Mouse (Mus musculus): Measurements from ENCODE around the gene B4galt3. TPM values are rescaled to one million over a fixed set of nuclear protein-coding genes. Genes with fewer than 3 reads are reported as not detected.
"Not testable (repeated sequence)": the region's sequence is repeated elsewhere in the genome, so short reads cannot be mapped to it uniquely, and the experiment has no call there.

The B4galt3 gene
- polyA plus RNA-seq, 1 experiment from 2014 or later = 77.0 TPM

- TF ChIP-seq EP300 (IDR thresholded peaks at IDR 0.05) (no peak), CTCF (IDR thresholded peaks at IDR 0.05) (peak; percentile 91)
- 70% methylated on average over 14 of the region's 14 CpGs for WGBS
- no peak overlapping the region for H3K4me3 ChIP-seq (ENCODE audit: low read depth, low read length)
- no peaks in the 10 kb centered on the region for H3K27me3 ChIP-seq (replicated peaks; ENCODE audit: insufficient read depth, low read length)
- no peak overlapping the region for H3K9ac ChIP-seq (replicated peaks; ENCODE audit: low read depth)
- peak; percentile 71 for DNase-seq (ENCODE audit: low spot score)
- ATAC-seq = peak; percentile 43
- no peak overlapping the region for H3K4me2 ChIP-seq (replicated peaks; ENCODE audit: low read depth, low read length)
- H3K27ac ChIP-seq (ENCODE audit: low read length) = no peak overlapping the region
- peaks cover 40% of the 10 kb centered on the region for H3K36me3 ChIP-seq (ENCODE audit: insufficient read depth, low read length)
- no peaks in the 10 kb centered on the region for H3K9me3 ChIP-seq (ENCODE audit: low read length)
- H3K4me1 ChIP-seq (ENCODE audit: insufficient read depth, low read depth, low read length) = 0 out of 2 replicates have a peak, but pooled peaks cover 3% of the 10 kb centered on the region
These were observed 31.7 kb upstream of the B4galt3 start for GRCm38 (mm10) chr1:171238463-171238862.

GRCm38 (mm10) chr1:171239992-171240744 is 30.0 kb upstream of the B4galt3 start:
- H3K4me2 ChIP-seq (replicated peaks; ENCODE audit: low read depth, low read length) = no peak overlapping the region
- no peak overlapping the region for H3K4me3 ChIP-seq (ENCODE audit: low read depth, low read length)
- no peak overlapping the region for H3K9ac ChIP-seq (replicated peaks; ENCODE audit: low read depth)
- TF ChIP-seq CTCF (IDR thresholded peaks at IDR 0.05) = no peak
- peak; percentile 99 for TF ChIP-seq EP300 (IDR thresholded peaks at IDR 0.05)
- DNase-seq (ENCODE audit: low spot score) (peak; percentile 87), ATAC-seq (peak; percentile 89)
- WGBS = 66% methylated on average over 15 of the region's 15 CpGs
- peak overlapping the region; percentile 74 for H3K27ac ChIP-seq (ENCODE audit: low read length)
- H3K27me3 ChIP-seq (replicated peaks; ENCODE audit: insufficient read depth, low read length) = no peaks in the 10 kb centered on the region
- H3K4me1 ChIP-seq (ENCODE audit: insufficient read depth, low read depth, low read length) = 0 out of 2 replicates have a peak, but pooled peaks cover 3% of the 10 kb centered on the region
- H3K9me3 ChIP-seq (ENCODE audit: low read length) = no peaks in the 10 kb centered on the region
- peaks cover 38% of the 10 kb centered on the region for H3K36me3 ChIP-seq (ENCODE audit: insufficient read depth, low read length)

GRCm38 (mm10) chr1:171240911-171241310 is 29.2 kb upstream of the B4galt3 start:
- no peak overlapping the region for H3K9ac ChIP-seq (replicated peaks; ENCODE audit: low read depth)
- peaks cover 31% of the 10 kb centered on the region for H3K36me3 ChIP-seq (ENCODE audit: insufficient read depth, low read length)
- no peak for TF ChIP-seq EP300 (IDR thresholded peaks at IDR 0.05)
- no peak for TF ChIP-seq CTCF (IDR thresholded peaks at IDR 0.05)
- H3K27me3 ChIP-seq (replicated peaks; ENCODE audit: insufficient read depth, low read length) = no peaks in the 10 kb centered on the region
- H3K9me3 ChIP-seq (ENCODE audit: low read length) = no peaks in the 10 kb centered on the region
- DNase-seq (ENCODE audit: low spot score) = no peak
- no peak overlapping the region for H3K4me2 ChIP-seq (replicated peaks; ENCODE audit: low read depth, low read length)
- no peak for ATAC-seq
- no peak overlapping the region for H3K4me3 ChIP-seq (ENCODE audit: low read depth, low read length)
- whole genome bisulfite sequencing = 92% methylated on average over 10 of the region's 10 CpGs
- H3K4me1 ChIP-seq (ENCODE audit: insufficient read depth, low read depth, low read length) = 0 out of 2 replicates have a peak, but pooled peaks cover 4% of the 10 kb centered on the region
- H3K27ac ChIP-seq (ENCODE audit: low read length) = peak overlapping the region; percentile 62

- not testable (repeated sequence) for H3K4me1 ChIP-seq (ENCODE audit: insufficient read depth, low read depth, low read length); H3K9me3 ChIP-seq (ENCODE audit: low read length); H3K4me2 ChIP-seq (replicated peaks; ENCODE audit: low read depth, low read length); ATAC-seq; H3K27me3 ChIP-seq (replicated peaks; ENCODE audit: insufficient read depth, low read length); H3K27ac ChIP-seq (ENCODE audit: low read length); H3K9ac ChIP-seq (replicated peaks; ENCODE audit: low read depth); DNase-seq (ENCODE audit: low spot score); H3K4me3 ChIP-seq (ENCODE audit: low read depth, low read length)
- H3K36me3 ChIP-seq (ENCODE audit: insufficient read depth, low read length) = peaks cover 26% of the 10 kb centered on the region
- TF ChIP-seq CTCF (IDR thresholded peaks at IDR 0.05) = peak; percentile 16
- WGBS = 89% methylated on average over 12 of the region's 12 CpGs
These were observed 28.2 kb upstream of the B4galt3 start for GRCm38 (mm10) chr1:171241952-171242351.

GRCm38 (mm10) chr1:171245353-171245752 is 24.8 kb upstream of the B4galt3 start:
- ATAC-seq (no peak), DNase-seq (ENCODE audit: low spot score) (no peak)
- Histone ChIP-seq H3K36me3 (ENCODE audit: insufficient read depth, low read length) (no peaks in the 10 kb centered on the region), H3K4me2 (replicated peaks; ENCODE audit: low read depth, low read length) (no peak overlapping the region), H3K9me3 (ENCODE audit: low read length) (no peaks in the 10 kb centered on the region), H3K4me3 (ENCODE audit: low read depth, low read length) (no peak overlapping the region), H3K9ac (replicated peaks; ENCODE audit: low read depth) (no peak overlapping the region), H3K27ac (ENCODE audit: low read length) (no peak overlapping the region), H3K27me3 (replicated peaks; ENCODE audit: insufficient read depth, low read length) (no peaks in the 10 kb centered on the region), H3K4me1 (ENCODE audit: insufficient read depth, low read depth, low read length) (peaks cover 18% of the 10 kb centered on the region; the same call in 1 of the 2 replicates)
- no peak for TF ChIP-seq CTCF (IDR thresholded peaks at IDR 0.05)
- no peak for TF ChIP-seq EP300 (IDR thresholded peaks at IDR 0.05)
- 66% methylated on average over 8 of the region's 8 CpGs for WGBS

- DNase-seq (ENCODE audit: low spot score) (peak; percentile 99), ATAC-seq (peak; percentile 93)
- peaks cover 20% of the 10 kb centered on the region; the same call in 1 of the 2 replicates for H3K4me1 ChIP-seq (ENCODE audit: insufficient read depth, low read depth, low read length)
- H3K4me2 ChIP-seq (replicated peaks; ENCODE audit: low read depth, low read length) = peak overlapping the region; percentile 70
- no peaks in the 10 kb centered on the region for H3K36me3 ChIP-seq (ENCODE audit: insufficient read depth, low read length)
- H3K9ac ChIP-seq (replicated peaks; ENCODE audit: low read depth) = peak overlapping the region; percentile 83
- H3K9me3 ChIP-seq (ENCODE audit: low read length) = no peaks in the 10 kb centered on the region
- peak; percentile 77 for TF ChIP-seq EP300 (IDR thresholded peaks at IDR 0.05)
- peak; percentile 91 for TF ChIP-seq CTCF (IDR thresholded peaks at IDR 0.05)
- no peaks in the 10 kb centered on the region for H3K27me3 ChIP-seq (replicated peaks; ENCODE audit: insufficient read depth, low read length)
- peak overlapping the region; percentile 71 for H3K4me3 ChIP-seq (ENCODE audit: low read depth, low read length)
- under 1% methylated on average over 40 of the region's 41 CpGs for WGBS
- H3K27ac ChIP-seq (ENCODE audit: low read length) = peak overlapping the region; percentile 94
These were observed 23.2 kb upstream of the B4galt3 start for GRCm38 (mm10) chr1:171246709-171247452.
